Mouse (Mus musculus): Measurements from ENCODE around the gene Krt17. TPM values are rescaled to one million over a fixed set of nuclear protein-coding genes. Genes with fewer than 3 reads are reported as not detected.
"Not testable (repeated sequence)": the region's sequence is repeated elsewhere in the genome, so short reads cannot be mapped to it uniquely, and the experiment has no call there.

The Krt17 gene
- polyA plus RNA-seq (2016; fragmentation: Nextera tagmentation; extraction: Ambion mirVana), result 0.28 and 0.67 TPM in 2 replicates

DNA sequence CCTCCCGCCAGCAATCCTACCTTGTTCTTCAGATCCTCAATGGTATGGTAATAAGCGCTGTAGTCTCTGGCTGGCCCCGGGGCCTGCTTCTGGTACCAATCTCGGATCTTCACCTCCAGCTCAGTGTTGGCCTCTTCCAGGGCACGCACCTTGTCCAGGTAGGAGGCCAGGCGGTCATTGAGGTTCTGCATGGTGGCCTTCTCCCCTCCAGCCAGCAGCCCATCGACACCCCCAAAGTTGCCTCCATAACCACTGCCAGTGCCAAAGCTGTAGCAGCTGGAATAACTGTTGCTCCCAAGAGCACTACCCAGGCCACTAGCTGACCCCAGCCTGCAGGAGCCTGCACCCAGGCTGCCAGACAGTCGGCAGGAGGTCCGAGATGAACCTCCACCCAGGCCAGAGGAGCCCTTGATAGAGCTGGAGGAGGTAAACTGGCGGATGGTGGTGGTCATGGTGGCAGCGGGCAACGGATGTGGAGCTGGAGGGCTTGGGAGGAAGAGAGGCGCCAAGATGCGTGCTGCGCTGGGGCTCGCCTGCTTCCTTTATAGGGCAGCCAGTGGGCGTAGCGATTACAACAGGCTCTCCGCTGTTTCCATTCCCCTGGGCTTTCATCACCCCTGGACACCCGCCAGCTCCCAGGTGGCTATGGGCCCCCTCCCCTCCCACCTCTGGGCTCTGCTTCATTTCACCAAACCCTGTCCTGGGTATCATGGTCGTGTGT is at the start of gene Krt17:
TSS of gene Krt17 (minus strand) at position 516 of the 721 bp plus-strand sequence.
- Histone ChIP-seq H3K27me3 (replicated peaks; ENCODE audit: low read depth, poor library complexity, severe bottlenecking) (0 out of 2 replicates have a peak, but pooled peaks cover 4% of the 10 kb centered on the region), H3K36me3 (replicated peaks) (no peaks in the 10 kb centered on the region), H3K9me3 (no peaks in the 10 kb centered on the region), H3K4me3 (no peak within 1 kb of the TSS), H3K4me1 (peaks cover 18% of the 10 kb centered on the region), H3K27ac (replicated peaks) (no peak within 1 kb of the TSS)
- no peak for DNase-seq (ENCODE audit: low spot score)
- 83% methylated on average over 21 of the region's 21 CpGs for WGBS

GRCm38 (mm10) chr11:100308672-100309071 is 47.8 kb upstream of the Krt17 start:
- H3K27ac ChIP-seq (replicated peaks); H3K36me3 ChIP-seq (replicated peaks); DNase-seq (ENCODE audit: low spot score); H3K9me3 ChIP-seq; H3K27me3 ChIP-seq (replicated peaks; ENCODE audit: low read depth, poor library complexity, severe bottlenecking); H3K4me1 ChIP-seq; H3K4me3 ChIP-seq: not testable (repeated sequence)
- 88% methylated on average over 6 of the region's 6 CpGs for WGBS

DNA sequence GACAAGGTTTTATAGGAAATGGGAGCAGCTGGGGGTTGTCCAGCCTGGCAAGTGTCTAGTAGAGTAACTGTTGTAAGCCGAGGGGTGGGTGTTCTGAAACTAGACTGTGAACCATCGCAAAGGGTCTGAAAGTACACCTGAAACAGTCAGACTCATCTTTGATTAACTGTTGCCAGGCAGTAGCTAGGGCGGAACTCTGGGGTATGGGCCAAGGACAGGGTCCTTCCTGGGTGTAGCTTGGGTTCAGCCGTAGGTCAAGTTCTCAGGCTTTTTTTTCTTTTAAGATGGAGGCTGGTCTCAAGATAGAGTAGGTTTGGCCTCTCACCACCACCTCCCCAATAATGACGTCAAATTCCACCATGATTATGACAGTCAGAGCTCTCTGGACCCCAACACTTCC is 47.1 kb upstream of the Krt17 start:
- whole genome bisulfite sequencing, result 90% methylated on average over 5 of the region's 5 CpGs
- Histone ChIP-seq H3K9me3 (no peaks in the 10 kb centered on the region), H3K27me3 (replicated peaks; ENCODE audit: low read depth, poor library complexity, severe bottlenecking) (no peaks in the 10 kb centered on the region), H3K4me1 (peaks cover 7% of the 10 kb centered on the region), H3K36me3 (replicated peaks) (no peaks in the 10 kb centered on the region), H3K27ac (replicated peaks) (no peak overlapping the region), H3K4me3 (no peak overlapping the region)
- no peak for DNase-seq (ENCODE audit: low spot score)

- 91% methylated on average over 5 of the region's 5 CpGs for WGBS
- DNase-seq (ENCODE audit: low spot score), result no peak
Measured at GRCm38 (mm10) chr11:100301292-100301691, 40.5 kb upstream of the Krt17 start.

GRCm38 (mm10) chr11:100300293-100300692 is 39.5 kb upstream of the Krt17 start:
- Histone ChIP-seq H3K36me3 (replicated peaks) (no peaks in the 10 kb centered on the region), H3K27ac (replicated peaks) (no peak overlapping the region), H3K27me3 (replicated peaks; ENCODE audit: low read depth, poor library complexity, severe bottlenecking) (peaks cover 3% of the 10 kb centered on the region; the same call in 1 of the 2 replicates), H3K4me1 (peaks cover 4% of the 10 kb centered on the region), H3K4me3 (no peak overlapping the region), H3K9me3 (no peaks in the 10 kb centered on the region)
- DNase-seq (ENCODE audit: low spot score), result peak; percentile 83
- 13% methylated on average over 5 of the region's 5 CpGs for WGBS

More at GRCm38 (mm10) chr11:100301292-100301691, 40.5 kb upstream of the Krt17 start:
- no peaks in the 10 kb centered on the region for H3K36me3 ChIP-seq (replicated peaks)
- no peaks in the 10 kb centered on the region for H3K9me3 ChIP-seq
- peaks cover 4% of the 10 kb centered on the region for H3K4me1 ChIP-seq
- H3K4me3 ChIP-seq, result no peak overlapping the region
- no peak overlapping the region for H3K27ac ChIP-seq (replicated peaks)
- peaks cover 3% of the 10 kb centered on the region; the same call in 1 of the 2 replicates for H3K27me3 ChIP-seq (replicated peaks; ENCODE audit: low read depth, poor library complexity, severe bottlenecking)

GRCm38 (mm10) chr11:100298274-100299036 is 37.6 kb upstream of the Krt17 start:
- Histone ChIP-seq H3K36me3 (replicated peaks) (no peaks in the 10 kb centered on the region), H3K4me1 (peaks cover 7% of the 10 kb centered on the region), H3K9me3 (no peaks in the 10 kb centered on the region), H3K27me3 (replicated peaks; ENCODE audit: low read depth, poor library complexity, severe bottlenecking) (peaks cover 3% of the 10 kb centered on the region; the same call in 1 of the 2 replicates), H3K27ac (replicated peaks) (no peak overlapping the region), H3K4me3 (peak overlapping the region; percentile 38)
- WGBS, result 19% methylated on average over 18 of the region's 18 CpGs
- peak; percentile 86 for DNase-seq (ENCODE audit: low spot score)

- peak overlapping the region; percentile 38 for H3K4me3 ChIP-seq
- H3K9me3 ChIP-seq, result no peaks in the 10 kb centered on the region
- no peak for DNase-seq (ENCODE audit: low spot score)
- 43% methylated on average over 5 of the region's 5 CpGs for WGBS
- H3K36me3 ChIP-seq (replicated peaks), result no peaks in the 10 kb centered on the region
- no peak overlapping the region for H3K27ac ChIP-seq (replicated peaks)
- peaks cover 7% of the 10 kb centered on the region for H3K4me1 ChIP-seq
- peaks cover 3% of the 10 kb centered on the region; the same call in 1 of the 2 replicates for H3K27me3 ChIP-seq (replicated peaks; ENCODE audit: low read depth, poor library complexity, severe bottlenecking)
Measured at GRCm38 (mm10) chr11:100297801-100298200, 37.0 kb upstream of the Krt17 start.

- peak; percentile 91 for DNase-seq (ENCODE audit: low spot score)
- 5% methylated on average over 10 of the region's 10 CpGs for WGBS
- Histone ChIP-seq H3K4me1 (peaks cover 16% of the 10 kb centered on the region), H3K27ac (replicated peaks) (no peak overlapping the region; the same call in 1 of the 2 replicates), H3K27me3 (replicated peaks; ENCODE audit: low read depth, poor library complexity, severe bottlenecking) (peaks cover 3% of the 10 kb centered on the region; the same call in 1 of the 2 replicates), H3K36me3 (replicated peaks) (no peaks in the 10 kb centered on the region), H3K4me3 (0 out of 2 replicates have a peak overlapping the region, but pooled peaks have one; percentile 4), H3K9me3 (no peaks in the 10 kb centered on the region)
Measured at GRCm38 (mm10) chr11:100295308-100295707, 34.5 kb upstream of the Krt17 start.

- H3K36me3 ChIP-seq (replicated peaks), result no peaks in the 10 kb centered on the region
- H3K27me3 ChIP-seq (replicated peaks; ENCODE audit: low read depth, poor library complexity, severe bottlenecking), result peaks cover 3% of the 10 kb centered on the region; the same call in 1 of the 2 replicates
- 62% methylated on average over 6 of the region's 6 CpGs for WGBS
- no peak overlapping the region for H3K27ac ChIP-seq (replicated peaks)
- H3K4me1 ChIP-seq, result peaks cover 22% of the 10 kb centered on the region
- no peak overlapping the region for H3K4me3 ChIP-seq
- H3K9me3 ChIP-seq, result no peaks in the 10 kb centered on the region
- no peak for DNase-seq (ENCODE audit: low spot score)
Measured at GRCm38 (mm10) chr11:100292884-100293283, 32.1 kb upstream of the Krt17 start.

DNA sequence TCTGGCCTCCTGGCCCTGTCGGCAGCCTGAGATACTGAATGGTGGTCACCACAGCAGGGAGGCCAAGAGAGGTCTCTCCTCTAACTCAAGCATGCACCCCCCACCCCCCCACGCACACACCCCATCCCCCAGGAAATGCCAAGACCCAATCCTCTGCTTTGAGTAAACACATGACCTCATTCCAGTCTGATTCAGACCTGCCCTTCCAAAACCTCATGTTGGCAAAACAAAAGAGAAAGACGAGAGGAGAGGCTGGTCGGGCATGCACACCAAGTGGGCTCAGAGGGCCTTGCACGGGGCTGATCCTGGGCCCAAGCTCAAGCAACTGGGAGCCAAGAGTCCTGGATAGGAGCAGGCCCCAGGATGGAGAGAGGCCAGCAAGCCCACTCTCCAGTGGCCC is 29.4 kb upstream of the Krt17 start:
- Histone ChIP-seq H3K27me3 (replicated peaks; ENCODE audit: low read depth, poor library complexity, severe bottlenecking) (no peaks in the 10 kb centered on the region; the same call in 1 of the 2 replicates), H3K4me1 (peaks cover 28% of the 10 kb centered on the region), H3K27ac (replicated peaks) (peak overlapping the region; percentile 59; the same call in 1 of the 2 replicates), H3K9me3 (no peaks in the 10 kb centered on the region), H3K4me3 (no peak overlapping the region), H3K36me3 (replicated peaks) (no peaks in the 10 kb centered on the region)
- WGBS, result 49% methylated on average over 5 of the region's 5 CpGs
- no peak for DNase-seq (ENCODE audit: low spot score)

DNA sequence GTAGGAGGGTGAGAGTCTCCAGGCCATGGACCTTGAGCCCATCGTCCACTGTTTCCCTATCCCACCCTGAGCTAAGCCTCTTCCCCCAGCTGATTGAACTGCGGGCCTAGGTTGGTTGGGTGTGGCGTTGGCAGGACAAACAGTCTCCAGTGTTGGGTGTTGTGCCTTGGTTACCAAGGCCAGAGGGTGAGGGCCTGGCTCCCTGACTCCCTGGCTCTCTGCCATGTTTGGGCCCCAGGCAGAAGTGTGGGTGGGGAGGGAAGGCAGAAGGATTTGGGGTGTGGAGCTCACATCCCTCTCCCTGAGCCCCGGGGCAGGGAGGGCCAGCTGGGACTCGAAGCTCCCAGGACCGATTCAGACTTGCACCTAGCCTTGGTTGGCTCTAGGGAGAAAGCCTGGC is 28.1 kb upstream of the Krt17 start:
- H3K36me3 ChIP-seq (replicated peaks), result no peaks in the 10 kb centered on the region
- 83% methylated on average over 6 of the region's 6 CpGs for WGBS
- H3K27ac ChIP-seq (replicated peaks), result no peak overlapping the region; the same call in 1 of the 2 replicates

GRCm38 (mm10) chr11:100287024-100287423 is 26.2 kb upstream of the Krt17 start:
- DNase-seq (ENCODE audit: low spot score), result peak; percentile 22
- Histone ChIP-seq H3K9me3 (no peaks in the 10 kb centered on the region), H3K27ac (replicated peaks) (peak overlapping the region; percentile 52), H3K36me3 (replicated peaks) (no peaks in the 10 kb centered on the region), H3K4me1 (peaks cover 36% of the 10 kb centered on the region), H3K4me3 (no peak overlapping the region), H3K27me3 (replicated peaks; ENCODE audit: low read depth, poor library complexity, severe bottlenecking) (no peaks in the 10 kb centered on the region; the same call in 1 of the 2 replicates)
- 39% methylated on average over 10 of the region's 10 CpGs for WGBS

More for the DNA sequence above, 28.1 kb upstream of the Krt17 start:
- no peak overlapping the region for H3K4me3 ChIP-seq
- no peaks in the 10 kb centered on the region for H3K9me3 ChIP-seq
- no peaks in the 10 kb centered on the region; the same call in 1 of the 2 replicates for H3K27me3 ChIP-seq (replicated peaks; ENCODE audit: low read depth, poor library complexity, severe bottlenecking)
- DNase-seq (ENCODE audit: low spot score), result no peak
- peaks cover 26% of the 10 kb centered on the region for H3K4me1 ChIP-seq
